Mouse (Mus musculus): ENCODE measurements around the gene Lsm14a. TPM values are rescaled to one million over a fixed set of nuclear protein-coding genes. Genes with fewer than 3 reads are reported as not detected.
A peak's percentile ranks its signal among the peaks of the same experiment; 100 is the strongest.
"Not testable (repeated sequence)": the region's sequence is repeated elsewhere in the genome, so short reads cannot be mapped to it uniquely, and the experiment has no call there.

Gene Lsm14a
- polyA plus RNA-seq, 1 experiment from 2014 or later, result 109 TPM

DNA sequence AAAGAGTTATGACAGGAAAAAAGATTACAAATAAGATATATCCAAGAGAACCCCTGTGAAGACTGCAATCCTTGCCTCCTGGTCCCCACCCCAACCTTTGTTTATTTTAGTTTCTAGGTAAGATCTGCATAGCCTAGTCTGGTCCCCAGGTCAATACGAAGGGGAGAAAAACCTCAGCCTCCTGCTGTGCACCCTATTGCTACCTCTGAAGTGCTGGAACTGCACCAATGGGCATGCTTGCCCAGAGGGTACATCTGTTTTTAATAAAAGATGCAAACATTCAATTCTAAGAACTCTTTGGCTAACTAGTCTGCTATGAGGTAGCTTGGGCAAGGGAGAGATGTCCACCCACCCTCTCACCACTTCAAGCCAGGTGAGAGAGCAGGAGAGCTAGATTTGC, 19.2 kb downstream of the Lsm14a start:
- no peak for DNase-seq (ENCODE audit: low spot score)

- no peak for DNase-seq (ENCODE audit: low spot score)
Observed at GRCm38 (mm10) chr7:34355629-34356028, 37.5 kb downstream of the Lsm14a start.

DNA sequence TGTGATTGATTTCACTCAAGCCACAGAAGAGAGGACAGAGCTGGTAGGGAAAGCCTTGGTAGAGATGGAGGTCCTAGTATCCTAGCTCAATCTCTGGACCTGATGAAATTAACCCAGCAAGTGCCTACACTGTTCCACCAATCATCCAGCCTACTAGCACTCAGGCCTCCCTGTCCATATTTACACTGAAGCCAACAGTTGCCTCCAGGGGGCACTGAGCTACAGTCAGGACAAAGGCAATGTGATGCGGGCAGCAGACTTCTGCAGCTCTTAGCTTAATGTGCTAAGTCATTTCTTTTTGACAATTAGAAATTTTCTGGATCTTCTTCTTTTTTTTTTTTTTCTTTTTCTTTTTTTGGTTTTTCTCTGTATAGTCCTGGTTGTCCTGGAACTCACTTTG, 41.1 kb downstream of the Lsm14a start:
- DNase-seq (ENCODE audit: low spot score), result no peak

DNA sequence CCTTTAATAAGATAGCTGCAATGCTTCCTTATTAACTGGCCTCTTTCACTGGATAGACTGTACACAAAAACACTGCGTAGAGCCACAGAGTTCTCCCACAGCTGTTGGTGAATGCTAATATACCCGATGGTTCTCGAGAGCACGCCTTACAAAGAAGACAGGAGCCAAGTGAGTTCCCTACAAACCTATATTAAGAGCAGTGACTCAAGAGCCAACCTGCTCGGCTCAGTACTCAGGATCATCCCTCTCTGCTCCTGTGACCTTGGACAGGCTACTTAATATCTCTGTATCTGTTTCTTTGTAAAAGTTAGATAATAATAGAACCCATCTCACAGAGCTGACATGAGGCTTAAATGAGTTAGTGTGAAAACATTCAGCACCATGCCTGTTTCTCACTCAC, 42.9 kb downstream of the Lsm14a start:
- no peak for DNase-seq (ENCODE audit: low spot score)

GRCm38 (mm10) chr7:34348011-34348410, 45.1 kb downstream of the Lsm14a start:
- DNase-seq (ENCODE audit: low spot score), result no peak

DNA sequence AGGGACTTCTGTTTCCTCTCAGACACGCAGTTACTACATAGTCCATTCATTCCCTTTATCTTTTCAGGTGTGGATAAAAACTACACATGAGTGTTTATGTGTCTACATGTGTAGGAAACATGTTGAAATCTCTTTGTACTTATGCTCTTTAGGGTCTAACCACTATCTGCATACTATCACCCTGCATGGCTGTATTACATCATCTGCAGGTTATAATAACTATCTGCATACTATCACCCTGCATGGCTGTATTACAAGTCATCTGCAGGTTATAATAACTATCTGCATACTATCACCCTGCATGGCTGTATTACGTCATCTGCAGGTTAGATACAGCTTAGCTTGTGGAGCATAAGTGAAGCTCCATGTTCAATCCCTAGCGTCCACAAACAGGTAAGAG, 46.1 kb downstream of the Lsm14a start:
- DNase-seq (ENCODE audit: low spot score), result no peak

- peak; percentile 21 for DNase-seq (ENCODE audit: low spot score)
Observed at GRCm38 (mm10) chr7:34346505-34346904, 46.6 kb downstream of the Lsm14a start.

GRCm38 (mm10) chr7:34342040-34342793, 50.9 kb downstream of the Lsm14a start:
- DNase-seq (ENCODE audit: low spot score), result no peak

DNA sequence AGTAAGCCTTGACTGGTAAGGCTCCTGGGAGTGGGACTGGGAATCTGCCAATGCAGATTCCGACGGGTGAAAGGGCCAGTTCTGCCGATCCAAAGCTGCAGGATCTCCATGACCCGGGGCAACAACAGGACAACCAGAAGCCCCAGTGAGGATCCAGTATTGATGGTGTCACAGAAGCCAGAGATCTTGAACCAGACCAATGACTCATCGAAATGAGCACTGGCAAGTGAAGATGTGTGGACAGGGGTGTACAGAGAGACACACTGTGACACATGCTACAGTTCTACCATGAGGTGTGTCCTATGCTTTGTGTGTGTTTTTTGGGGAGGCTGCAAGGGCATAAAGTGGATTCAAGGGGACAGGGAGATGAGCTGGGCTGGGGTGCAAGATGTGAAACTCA, 52.3 kb downstream of the Lsm14a start:
- DNase-seq (ENCODE audit: low spot score), result no peak

GRCm38 (mm10) chr7:34339164-34339489, 54.0 kb downstream of the Lsm14a start:
- no peak for DNase-seq (ENCODE audit: low spot score)

- DNase-seq (ENCODE audit: low spot score), result no peak
Observed at GRCm38 (mm10) chr7:34338445-34339163, 54.5 kb downstream of the Lsm14a start.

DNA sequence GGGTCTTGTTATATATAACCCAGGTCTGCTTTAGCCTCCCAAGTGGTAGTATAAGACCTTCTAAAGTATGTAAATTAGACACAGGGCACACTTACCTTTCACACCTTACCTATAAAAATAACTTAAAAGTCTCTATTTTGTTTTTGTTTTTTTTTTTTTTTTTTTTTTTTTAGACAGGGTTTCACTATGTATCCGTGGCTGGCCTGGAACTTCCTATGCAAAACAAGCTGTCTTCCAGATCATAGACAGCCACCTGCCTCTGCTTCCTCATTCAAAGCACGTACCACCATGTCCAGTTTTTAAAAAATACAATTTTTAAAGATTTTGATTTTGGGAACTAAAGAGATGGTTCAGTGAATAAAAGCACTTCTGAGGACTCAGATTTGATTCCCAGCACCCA, 55.8 kb downstream of the Lsm14a start:
- DNase-seq (ENCODE audit: low spot score), result no peak

- not testable (repeated sequence) for DNase-seq (ENCODE audit: low spot score)
Observed at GRCm38 (mm10) chr7:34336545-34336944, 56.6 kb downstream of the Lsm14a start.

DNA sequence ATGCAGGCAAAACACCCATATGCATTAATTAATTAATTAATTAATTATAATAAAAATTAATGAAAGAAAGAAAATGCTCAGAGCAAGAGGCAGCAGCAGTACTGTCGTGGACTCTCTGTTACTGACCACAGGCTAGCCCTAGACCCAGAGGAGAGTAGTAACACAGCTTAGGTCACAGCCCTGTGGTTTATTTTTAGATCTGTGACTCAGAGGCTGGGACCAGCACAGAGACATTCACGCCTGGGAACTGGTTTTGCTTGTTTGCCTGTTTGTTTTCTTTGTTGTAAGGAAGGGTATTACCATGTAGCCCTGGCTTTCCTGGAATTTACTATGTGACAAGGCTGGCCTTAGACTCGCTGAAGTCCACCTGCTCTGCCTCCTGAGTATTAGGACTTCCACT, 65.6 kb downstream of the Lsm14a start:
- DNase-seq (ENCODE audit: low spot score), result no peak

DNA sequence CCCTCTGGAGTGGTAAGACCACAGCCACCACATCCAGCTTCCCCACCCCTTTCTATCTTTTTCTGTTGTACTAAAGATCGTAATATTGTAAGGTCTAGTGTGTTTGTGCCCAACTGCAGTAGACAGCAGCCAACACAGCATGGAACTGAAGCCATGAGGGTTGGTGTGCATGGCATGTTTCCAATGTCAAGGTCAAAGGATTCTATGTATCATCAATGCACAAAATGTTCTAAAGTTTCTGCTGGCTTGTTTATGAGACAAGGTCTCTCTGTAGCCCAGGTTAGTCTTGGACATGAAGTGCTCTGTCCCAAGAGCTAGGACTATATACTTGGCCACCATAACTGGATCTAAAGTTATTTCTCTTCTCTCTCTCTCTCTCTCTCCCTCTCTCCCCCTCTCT, 68.3 kb downstream of the Lsm14a start:
- no peak for DNase-seq (ENCODE audit: low spot score)

- no peak for DNase-seq (ENCODE audit: low spot score)
Observed at GRCm38 (mm10) chr7:34324005-34324404, 69.1 kb downstream of the Lsm14a start.

- DNase-seq (ENCODE audit: low spot score), result no peak
Observed at GRCm38 (mm10) chr7:34323351-34323750, 69.8 kb downstream of the Lsm14a start.

DNA sequence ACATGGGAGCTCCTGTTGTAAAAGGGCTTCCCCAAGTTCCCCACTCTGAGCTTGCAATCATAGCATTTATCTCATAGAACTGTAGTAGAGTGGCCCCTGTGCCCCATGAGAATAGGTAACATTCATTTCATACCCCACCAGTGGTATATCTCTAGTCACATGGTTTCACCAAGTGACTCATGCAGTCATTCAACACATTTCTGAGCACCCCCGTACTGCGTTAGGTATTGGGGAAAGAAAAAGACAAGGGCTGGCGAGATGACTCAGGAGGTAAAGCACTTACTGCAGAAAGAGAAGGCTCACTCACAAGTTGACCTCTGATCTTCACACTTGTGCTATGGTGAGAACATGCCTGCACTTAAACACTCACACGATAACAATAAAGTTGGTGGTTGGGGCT, 71.2 kb downstream of the Lsm14a start:
- DNase-seq (ENCODE audit: low spot score), result no peak

DNA sequence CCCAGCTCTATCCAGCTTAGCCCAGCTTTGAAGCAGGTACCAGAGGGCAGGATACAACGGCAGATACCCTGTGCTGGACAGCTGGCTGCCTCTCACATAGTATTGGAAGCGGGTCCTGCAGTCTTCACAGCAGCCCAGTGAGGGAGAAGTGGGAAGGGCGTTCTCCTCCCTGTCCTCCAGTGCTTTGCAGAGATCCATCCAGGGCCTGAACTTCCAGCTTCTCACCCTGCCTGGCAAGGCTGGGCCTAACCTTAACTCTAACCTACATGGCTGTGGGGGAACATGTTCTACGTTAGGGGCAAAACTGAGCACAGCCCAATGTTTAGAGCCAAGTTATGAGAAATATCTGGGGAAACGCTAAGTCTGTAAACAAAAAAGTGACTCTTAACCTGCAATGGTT, 72.0 kb downstream of the Lsm14a start:
- no peak for DNase-seq (ENCODE audit: low spot score)

DNA sequence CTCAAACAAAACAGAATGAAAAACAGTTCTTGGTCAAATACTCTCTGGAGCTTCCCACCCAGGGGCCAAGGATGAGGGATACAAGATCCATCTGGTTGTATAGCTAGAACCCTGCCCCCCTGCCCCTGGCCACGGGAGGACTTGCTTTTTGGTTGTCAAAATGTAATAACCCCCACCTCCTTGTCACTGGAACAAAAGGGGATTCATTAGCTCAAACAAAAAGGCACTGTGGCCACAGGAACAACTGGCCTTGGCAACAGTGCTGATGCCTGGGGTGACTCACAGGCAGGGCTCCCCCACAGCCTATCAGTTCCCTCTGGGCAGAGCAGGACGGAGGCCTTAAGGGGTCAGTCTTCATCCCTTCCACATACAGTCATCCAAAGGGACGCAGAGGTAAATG, 73.2 kb downstream of the Lsm14a start:
- DNase-seq (ENCODE audit: low spot score), result no peak

DNA sequence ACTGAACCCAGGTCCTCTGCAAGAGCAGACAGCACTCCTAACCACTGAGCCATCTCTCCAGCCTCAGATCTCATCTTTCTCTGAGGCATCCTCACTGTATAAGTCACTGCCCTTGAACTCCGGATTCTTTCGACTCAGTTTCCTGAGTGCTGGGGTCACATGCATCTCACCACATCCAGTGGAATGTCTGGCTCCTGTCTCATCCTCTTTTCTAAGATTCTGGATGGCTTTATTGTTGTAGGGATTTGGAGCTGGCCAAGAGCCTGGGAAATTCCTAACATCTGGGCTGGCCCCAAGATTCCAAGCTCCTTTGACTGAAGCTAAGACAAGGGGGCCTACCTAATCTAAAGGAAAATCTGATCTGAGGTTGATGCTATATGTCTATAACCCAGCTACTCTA, 74.0 kb downstream of the Lsm14a start:
- DNase-seq (ENCODE audit: low spot score), result no peak

DNA sequence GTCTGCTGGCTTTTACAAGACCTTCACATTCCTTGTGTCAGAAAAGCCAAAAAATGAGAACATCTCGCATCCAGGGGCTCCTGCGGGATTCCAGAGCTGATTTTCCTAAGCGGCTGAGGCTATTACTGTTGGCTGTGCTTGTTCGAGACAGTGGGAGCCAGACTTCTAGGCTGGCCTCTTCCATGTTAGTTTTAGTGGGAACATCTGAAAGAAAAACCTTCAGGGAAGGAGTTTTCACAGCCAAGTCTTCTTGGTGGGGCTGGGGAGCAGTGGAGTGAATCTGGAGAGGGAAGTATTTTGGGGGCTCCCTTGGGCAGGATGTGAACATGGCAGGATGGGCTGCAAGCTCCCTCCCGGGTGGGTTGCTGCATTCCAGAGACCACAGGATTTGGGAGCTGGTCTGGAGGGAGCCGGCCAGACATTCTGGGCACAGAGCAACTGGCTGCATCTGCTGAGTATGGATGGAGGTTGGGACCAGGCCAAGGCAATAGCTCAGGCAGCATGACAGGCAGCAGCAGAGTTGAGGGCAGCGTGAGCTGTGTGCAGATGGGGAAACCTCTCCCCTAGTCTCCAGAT, 75.1 kb downstream of the Lsm14a start:
- DNase-seq (ENCODE audit: low spot score), result no peak

- peak; percentile 87 for DNase-seq (ENCODE audit: low spot score)
Observed at GRCm38 (mm10) chr7:34313443-34313875, 79.7 kb downstream of the Lsm14a start, which contains the start of gene 4931406P16Rik. Gene 4931406P16Rik (minus strand): TSS chr7:34313551.

Measured in thymus, postnatal 0 days (tissue).